Mouse (Mus musculus) left cerebral cortex, adult 11 months (tissue): ENCODE results near the gene Eif1ad.
"Not testable (repeated sequence)": the region's sequence is repeated elsewhere in the genome, so short reads cannot be mapped to it uniquely, and the experiment has no call there.

Source experiments
- DNase-seq: peaks from one replicate; pipeline ENCODE4 v3.0.0; 2022; ENCODE audit warnings: low spot score

The Eif1ad gene

GRCm38 (mm10) chr19:5366175-5367052, at the start of gene Eif1ad:
Gene Eif1ad (plus strand): TSS chr19:5366741.
- DNase-seq = peak; percentile 88

- no peak for DNase-seq
These were observed 42.7 kb upstream of the Eif1ad start for GRCm38 (mm10) chr19:5323801-5324200.

GRCm38 (mm10) chr19:5327970-5328369, 38.6 kb upstream of the Eif1ad start:
- no peak for DNase-seq

- DNase-seq = no peak
These were observed 31.8 kb upstream of the Eif1ad start for GRCm38 (mm10) chr19:5334741-5335140.

- DNase-seq = no peak
These were observed 31.1 kb upstream of the Eif1ad start, which contains the start of gene Catsper1 for GRCm38 (mm10) chr19:5335441-5335840. Gene Catsper1 (plus strand): TSS chr19:5335741.

- DNase-seq = peak; percentile 66
These were observed 28.6 kb upstream of the Eif1ad start for GRCm38 (mm10) chr19:5337975-5338374.

- DNase-seq = no peak
These were observed 25.2 kb upstream of the Eif1ad start for GRCm38 (mm10) chr19:5341360-5341759.

GRCm38 (mm10) chr19:5345297-5346131, 21.0 kb upstream of the Eif1ad start:
- DNase-seq = no peak

DNA sequence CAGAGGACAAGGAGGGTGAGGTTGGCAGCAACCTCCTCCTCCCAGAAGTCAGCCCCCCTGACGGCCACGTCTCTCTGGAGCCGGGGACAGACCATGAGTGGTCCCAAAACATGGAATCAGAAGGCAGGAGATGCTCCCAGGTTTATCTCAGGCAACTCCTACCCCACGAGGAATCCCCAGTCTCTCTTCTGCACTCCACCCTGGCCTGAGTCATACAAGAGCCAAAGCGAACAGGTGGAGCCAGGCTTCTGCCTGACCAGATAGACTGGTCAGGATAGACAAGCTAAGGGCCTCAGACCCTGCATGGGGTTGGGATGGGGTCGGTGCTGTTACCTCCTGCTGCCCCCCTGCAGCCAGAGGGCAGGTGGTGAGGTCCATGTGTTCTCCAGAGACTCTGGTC, 18.5 kb upstream of the Eif1ad start:
- DNase-seq = no peak

DNA sequence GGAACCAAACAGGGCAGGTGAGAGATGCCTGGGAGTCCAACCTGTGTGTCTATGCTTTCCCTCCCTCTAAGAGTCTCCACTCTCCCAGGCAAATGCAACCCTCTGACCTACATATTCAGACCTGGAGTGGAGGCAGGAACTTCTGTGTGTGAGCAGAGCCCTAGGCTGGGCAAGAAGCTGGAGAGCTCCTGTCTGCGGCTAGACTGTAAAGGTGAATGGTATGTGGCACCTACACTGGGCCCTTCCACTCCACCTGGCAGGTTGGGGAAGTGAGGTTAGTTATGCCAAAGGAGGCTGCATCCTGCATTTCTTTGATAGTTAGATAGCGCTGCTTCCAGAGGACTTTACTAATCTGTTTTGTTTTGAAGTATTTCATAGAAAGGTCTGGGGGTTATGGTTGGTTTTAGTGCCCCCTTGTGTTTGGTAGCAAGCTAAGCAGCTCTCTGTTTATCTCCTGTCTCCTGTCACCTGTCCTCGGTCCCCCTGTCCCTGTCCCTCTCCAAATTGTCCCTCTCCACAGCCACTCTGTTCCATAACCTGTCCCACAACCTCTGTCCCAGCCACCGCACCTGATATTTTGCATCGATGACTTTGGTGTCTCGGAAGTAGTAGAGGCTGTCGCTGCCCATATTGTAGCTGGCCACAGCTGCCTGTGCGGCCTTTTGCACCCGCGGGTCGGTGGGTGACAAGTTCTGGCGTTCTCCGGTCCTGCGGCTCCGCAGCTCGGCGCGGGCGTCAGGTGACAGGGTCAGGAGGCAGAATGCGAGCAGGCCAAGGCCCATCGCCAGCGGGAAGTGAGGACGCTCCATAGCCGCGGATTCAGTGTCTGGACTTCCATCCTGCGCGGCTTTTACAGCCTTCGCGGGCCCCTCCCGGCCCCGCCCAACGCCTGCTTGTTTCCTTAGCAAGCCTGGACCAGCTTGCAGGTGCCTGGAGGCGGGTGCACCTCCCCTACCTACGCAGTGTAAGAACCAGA, 17.7 kb upstream of the Eif1ad start:
- no peak for DNase-seq

GRCm38 (mm10) chr19:5349502-5349873, 17.1 kb upstream of the Eif1ad start, which contains the start of gene Cst6:
Gene Cst6 (minus strand): TSS chr19:5349574.
- DNase-seq = not testable (repeated sequence)

- no peak for DNase-seq
These were observed 12.9 kb upstream of the Eif1ad start for GRCm38 (mm10) chr19:5353609-5354008.

GRCm38 (mm10) chr19:5356080-5356479, 10.5 kb upstream of the Eif1ad start:
- DNase-seq = no peak

DNA sequence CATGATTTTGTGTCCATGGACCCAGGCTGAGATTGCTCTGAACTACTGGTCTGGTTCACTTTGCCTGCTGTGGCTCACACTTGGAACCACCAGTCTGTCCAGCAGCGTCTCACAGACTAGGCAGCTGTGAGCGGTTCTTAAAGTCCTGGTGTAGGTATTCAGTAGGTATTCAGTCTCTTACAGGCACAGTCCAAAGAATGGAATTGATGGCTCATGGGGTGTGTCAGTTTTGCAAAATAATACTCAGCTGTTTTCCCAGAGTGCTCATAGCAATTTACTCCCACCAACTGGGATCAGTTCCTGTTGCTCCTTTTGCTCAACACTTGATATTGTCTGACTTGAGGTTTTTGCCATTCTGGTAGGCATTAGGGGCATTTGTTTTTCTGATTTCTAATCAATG, 4.4 kb upstream of the Eif1ad start:
- no peak for DNase-seq

DNA sequence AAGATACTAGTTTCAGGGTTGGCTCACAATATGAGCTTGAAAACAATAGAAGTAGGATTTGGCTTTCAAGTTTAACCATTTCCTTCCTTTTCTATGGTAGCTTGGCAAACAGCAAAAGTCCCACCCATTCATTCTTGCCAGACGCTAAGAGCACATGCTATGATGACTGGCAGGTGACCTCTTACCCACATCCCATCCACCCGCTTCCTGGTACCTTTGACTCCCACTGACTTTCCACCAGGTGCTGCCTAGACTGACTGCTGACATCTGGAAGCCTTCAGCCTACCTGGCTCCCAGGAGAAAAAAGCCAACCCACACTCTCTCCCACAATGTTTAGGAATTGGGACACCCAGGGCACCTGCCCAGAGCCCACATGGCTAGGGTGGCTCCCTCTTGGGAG, 2.4 kb upstream of the Eif1ad start:
- no peak for DNase-seq

DNA sequence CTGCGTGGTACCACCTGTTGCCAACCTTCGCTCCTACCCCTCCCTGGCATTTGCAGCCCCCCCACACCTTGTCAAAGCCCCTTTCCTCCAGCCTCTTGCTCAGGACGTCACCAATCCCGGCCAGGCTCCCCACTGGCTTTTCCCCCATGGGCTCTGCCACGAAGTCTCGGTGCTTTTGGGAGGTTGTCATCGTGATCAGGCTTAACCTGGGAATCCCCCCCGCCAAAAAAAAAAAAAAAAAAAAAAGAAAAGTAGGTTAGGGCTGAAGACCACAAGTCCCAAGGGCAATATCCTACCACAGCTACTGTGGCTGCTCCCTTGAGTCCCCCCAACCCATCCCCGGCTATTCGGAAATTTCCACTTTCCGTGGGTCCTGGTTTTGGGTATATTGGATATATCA, 790 bp upstream of the Eif1ad start:
- DNase-seq = no peak

GRCm38 (mm10) chr19:5367053-5367359, 465 bp downstream of the Eif1ad start, which contains the start of gene Banf1:
Gene Banf1 (minus strand): TSS chr19:5367168.
- no peak for DNase-seq

- DNase-seq = no peak
These were observed 914 bp downstream of the Eif1ad start for GRCm38 (mm10) chr19:5367455-5367854.

GRCm38 (mm10) chr19:5370932-5371331, 4.4 kb downstream of the Eif1ad start:
- no peak for DNase-seq

DNA sequence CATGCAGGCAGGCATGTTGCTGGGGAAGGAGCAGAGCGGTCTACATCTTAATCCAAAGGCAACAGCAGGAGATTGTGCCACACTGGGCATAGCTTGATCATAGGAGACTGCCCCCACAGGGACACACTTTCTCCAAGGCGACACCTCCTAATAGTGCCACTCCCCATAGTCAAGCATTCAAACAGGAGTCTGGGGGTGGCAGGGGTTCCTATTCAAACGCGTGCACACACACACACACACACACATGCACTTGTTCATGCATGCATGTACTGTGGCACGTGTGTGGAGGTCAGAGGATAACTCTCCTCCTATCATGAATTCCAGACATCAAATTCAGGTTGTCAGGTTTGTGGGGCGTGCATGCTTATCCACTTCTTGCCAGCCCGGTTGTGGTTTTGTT, 6.2 kb downstream of the Eif1ad start:
- no peak for DNase-seq

GRCm38 (mm10) chr19:5374177-5374576, 7.6 kb downstream of the Eif1ad start:
- DNase-seq = no peak

- no peak for DNase-seq
These were observed 8.2 kb downstream of the Eif1ad start for GRCm38 (mm10) chr19:5374748-5375147.
